Mouse (Mus musculus) stomach, postnatal 0 days (tissue): ENCODE data around the gene Zfhx3.

ENCODE experiments used
- CTCF ChIP-seq: IDR thresholded peaks from 2 replicates; pipeline ENCODE4 v1.5.1; 2016; ENCODE audit warnings: antibody characterized with exemption, low read depth, mild to moderate bottlenecking, moderate library complexity
- EP300 ChIP-seq: optimal IDR thresholded peaks from 2 replicates; pipeline ENCODE3; 2016; ENCODE audit warnings: antibody characterized with exemption

DNA sequence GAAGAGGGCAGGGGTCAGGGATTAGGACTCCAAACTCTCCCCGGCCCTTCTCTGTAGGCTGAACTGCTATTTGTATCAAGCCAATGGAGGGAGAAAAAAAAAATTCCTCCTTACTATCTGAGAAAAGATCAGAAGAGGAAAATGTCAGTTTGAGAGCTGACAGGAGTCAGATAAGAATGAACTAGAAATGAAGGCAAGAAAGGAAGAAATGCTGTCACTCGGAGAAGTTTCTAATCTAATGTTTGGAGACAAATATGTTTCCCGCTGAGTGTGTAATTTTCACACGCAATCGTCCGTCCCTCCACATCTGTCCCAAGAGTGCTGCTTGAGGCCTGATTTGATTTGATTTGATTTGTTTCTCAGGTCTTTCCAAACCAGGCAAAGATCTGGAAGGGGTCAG, 639.1 kb downstream of the Zfhx3 start:
- TF ChIP-seq CTCF (no peak), EP300 (no peak)
